7 mouse cellular contexts compared by ENCODE assay signal in genomic region chr2:153851030-153851360, GRCm38 (mm10). TPM values are rescaled to one million over a fixed set of nuclear protein-coding genes. Genes with fewer than 3 reads are reported as not detected.
DNase-seq lines count a peak whose midpoint lies in the region; ATAC-seq and TF ChIP-seq lines count a peak whose summit lies in the region.

No protein-coding gene starts in this region.

- no peak overlapping the region for H3K9ac ChIP-seq in liver, embryonic 14.5 days (replicated peaks)

- no peak for TF ChIP-seq POLR2A in thymus, adult 2 months (IDR thresholded peaks at IDR 0.05; ENCODE audit: control insufficient read depth, extremely low read depth, insufficient read depth, low read length, poor library complexity)
- no peak for TF ChIP-seq POLR2A in bone marrow, adult 2 months (IDR thresholded peaks at IDR 0.05; ENCODE audit: borderline replicate concordance, control insufficient read depth, low read depth, low read length)
- TF ChIP-seq POLR2A in embryonic fibroblast, embryonic 13.5 days (IDR thresholded peaks at IDR 0.05; ENCODE audit: low read depth, low read length), result no peak

- no peak for TF ChIP-seq EP300 in liver, embryonic 14.5 days (IDR thresholded peaks at IDR 0.05; ENCODE audit: low read depth)

- H3K4me3 ChIP-seq in thymus, adult 2 months (ENCODE audit: control insufficient read depth, insufficient read depth, low read length), result no peak overlapping the region
- H3K4me3 ChIP-seq in bone marrow, adult 2 months (replicated peaks; ENCODE audit: control insufficient read depth, low read depth, low read length), result no peak overlapping the region
- no peak overlapping the region for H3K4me3 ChIP-seq in embryonic fibroblast, embryonic 13.5 days (ENCODE audit: insufficient read depth, low read length)
- H3K4me3 ChIP-seq in liver, embryonic 14.5 days (ENCODE audit: insufficient read depth in 1 of 2, low read depth in 2 of 2, low read length in 2 of 2), result no peak overlapping the region

- H3K4me2 ChIP-seq in liver, embryonic 14.5 days (ENCODE audit: low read depth), result no peak overlapping the region

- H3K4me1 ChIP-seq in thymus, adult 2 months (replicated peaks; ENCODE audit: control insufficient read depth, insufficient read depth, low read length), result no peaks in the 10 kb centered on the region; the same call in 1 of the 2 replicates
- no peaks in the 10 kb centered on the region for H3K4me1 ChIP-seq in bone marrow, adult 2 months (ENCODE audit: control insufficient read depth, insufficient read depth, low read length)
- no peaks in the 10 kb centered on the region for H3K4me1 ChIP-seq in embryonic fibroblast, embryonic 13.5 days (ENCODE audit: control insufficient read depth, insufficient read depth, low read length)
- no peaks in the 10 kb centered on the region for H3K4me1 ChIP-seq in liver, embryonic 14.5 days (replicated peaks; ENCODE audit: control insufficient read depth in 2 of 2, insufficient read depth in 2 of 2, low read length in 1 of 2)

- DNase-seq in thymus, adult 2 months, result peak; percentile 41
- no peak for DNase-seq in thymus, adult 18-20 months
- peak; percentile 85 for DNase-seq in kidney, postnatal 10 days
- DNase-seq in liver, embryonic 14.5 days (ENCODE audit: low read depth in 3 of 3, low spot score in 3 of 3), result peak in 2 of 3 experiments; percentile 6 to 10
- peak; percentile 34 for DNase-seq in right cerebral cortex, postnatal 25 days

- ATAC-seq in liver, embryonic 14.5 days (ENCODE audit: insufficient read depth), result no peak

- 8% methylated on average over 4 of the region's 4 CpGs for WGBS in thymus, adult 2 months
- WGBS in bone marrow, adult 2 months, result 11% methylated on average over 4 of the region's 4 CpGs
- WGBS in liver, embryonic 14.5 days (ENCODE audit: insufficient replicate concordance), result 20% methylated on average over 4 of the region's 4 CpGs

- no peak overlapping the region for H3K27ac ChIP-seq in thymus, adult 2 months (ENCODE audit: control insufficient read depth, insufficient read depth, low read length)
- H3K27ac ChIP-seq in bone marrow, adult 2 months (ENCODE audit: control insufficient read depth, insufficient read depth, low read depth, low read length, poor library complexity), result no peak overlapping the region
- no peak overlapping the region for H3K27ac ChIP-seq in embryonic fibroblast, embryonic 13.5 days (ENCODE audit: insufficient read depth, low read length)
- no peak overlapping the region for H3K27ac ChIP-seq in liver, embryonic 14.5 days

- H3K36me3 ChIP-seq in thymus, adult 2 months (ENCODE audit: control insufficient read depth, insufficient read depth, low read length), result no peaks in the 10 kb centered on the region
- H3K36me3 ChIP-seq in liver, embryonic 14.5 days (replicated peaks; ENCODE audit: control insufficient read depth, insufficient read depth, low read depth), result no peaks in the 10 kb centered on the region

- no peaks in the 10 kb centered on the region for H3K9me3 ChIP-seq in liver, embryonic 14.5 days (ENCODE audit: control insufficient read depth, low read length)

- H3K27me3 ChIP-seq in thymus, adult 2 months (ENCODE audit: control insufficient read depth, insufficient read depth, low read length), result no peaks in the 10 kb centered on the region
- H3K27me3 ChIP-seq in liver, embryonic 14.5 days (ENCODE audit: control insufficient read depth, insufficient read depth, low read length), result no peaks in the 10 kb centered on the region

- TF ChIP-seq CTCF in thymus, adult 2 months (IDR thresholded peaks at IDR 0.05; ENCODE audit: borderline replicate concordance, control insufficient read depth, extremely low read depth, insufficient read depth, low read length, poor library complexity), result no peak
- peak; percentile 58 for TF ChIP-seq CTCF in bone marrow, adult 2 months (IDR thresholded peaks at IDR 0.05; ENCODE audit: control insufficient read depth, insufficient read depth, low read length)
- 0 out of 2 replicates have a peak, but pooled peaks have one; percentile 33 for TF ChIP-seq CTCF in embryonic fibroblast, embryonic 13.5 days (IDR thresholded peaks at IDR 0.05; ENCODE audit: borderline replicate concordance, insufficient read depth, low read length)
- peak; percentile 53; the same call in 1 of the 2 replicates for TF ChIP-seq CTCF in liver, embryonic 14.5 days (IDR thresholded peaks at IDR 0.05; ENCODE audit: low read depth)

RNA-seq across cellular contexts. Expression of gene Sun5, which starts 19.9 kb away (rescaled TPM):
- not detected in 2 replicates for polyA plus RNA-seq in thymus, adult 2 months (2012; rRNA removed)
- polyA plus RNA-seq in bone marrow, adult 2 months (2011; ENCODE audit: insufficient read depth, insufficient read length, low replicate concordance, missing spikeins), result not detected in 2 replicates
- polyA plus RNA-seq in embryonic fibroblast, embryonic 13.5 days (2011; ENCODE audit: insufficient read length, low read depth, missing spikeins), result not detected in 2 replicates
- polyA plus RNA-seq in liver, embryonic 14.5 days (2012; rRNA removed), result not detected in 2 replicates
- not detected in 2 replicates for polyA plus RNA-seq in liver, embryonic 14.5 days (2014; fragmentation: Nextera tagmentation; extraction: Ambion mirVana)

RNA-seq across cellular contexts. Expression of gene Bpifb2, which starts 23.9 kb away (rescaled TPM):
- polyA plus RNA-seq in thymus, adult 2 months (2012; rRNA removed), result 0.71 and 0.73 TPM in 2 replicates
- not detected in 2 replicates for polyA plus RNA-seq in bone marrow, adult 2 months (2011; ENCODE audit: insufficient read depth, insufficient read length, low replicate concordance, missing spikeins)
- not detected in 2 replicates for polyA plus RNA-seq in embryonic fibroblast, embryonic 13.5 days (2011; ENCODE audit: insufficient read length, low read depth, missing spikeins)
- polyA plus RNA-seq in liver, embryonic 14.5 days (2012; rRNA removed), result not detected in 2 replicates
- polyA plus RNA-seq in liver, embryonic 14.5 days (2014; fragmentation: Nextera tagmentation; extraction: Ambion mirVana), result not detected in 2 replicates

RNA-seq across cellular contexts. Expression of gene Bpifb6, which starts 49.2 kb away (rescaled TPM):
- 0.23 and 0.27 TPM in 2 replicates for polyA plus RNA-seq in thymus, adult 2 months (2012; rRNA removed)
- not detected in 2 replicates for polyA plus RNA-seq in bone marrow, adult 2 months (2011; ENCODE audit: insufficient read depth, insufficient read length, low replicate concordance, missing spikeins)
- polyA plus RNA-seq in embryonic fibroblast, embryonic 13.5 days (2011; ENCODE audit: insufficient read length, low read depth, missing spikeins), result not detected in 2 replicates
- not detected in 2 replicates for polyA plus RNA-seq in liver, embryonic 14.5 days (2012; rRNA removed)
- not detected in 2 replicates for polyA plus RNA-seq in liver, embryonic 14.5 days (2014; fragmentation: Nextera tagmentation; extraction: Ambion mirVana)

Comparison
In these comparisons a context has a peak if more than half of its experiments do, and no peak if none do; other contexts are left out.
1. DNase-seq: peak in thymus, adult 2 months (single experiment), kidney, postnatal 10 days (single experiment), liver, embryonic 14.5 days (2 of 3) and right cerebral cortex, postnatal 25 days (single experiment); none in thymus, adult 18-20 months (0 of 2).